Mouse (Mus musculus) CH12.LX (cell line): Measurements from ENCODE around the gene Mrps12. TPM values are rescaled to one million over a fixed set of nuclear protein-coding genes. Genes with fewer than 3 reads are reported as not detected.

Experiments used
- DNase-seq: peaks from one replicate; pipeline ENCODE4 v3.0.0-alpha.2; 2013; ENCODE audit errors: extremely low read depth
- H3K27ac ChIP-seq: 2 replicates; pipeline ENCODE4 v1.5.1; 2012; ENCODE audit warnings: low read depth, mild to moderate bottlenecking, control low read depth, moderate library complexity; ENCODE audit not compliant: insufficient read depth
- H3K27me3 ChIP-seq: replicated peaks from 2 replicates; pipeline ENCODE3; 2012; ENCODE audit warnings: inconsistent platforms
- H3K36me3 ChIP-seq, 2 experiments: replicated peaks in 1 of 2; 2 replicates each; pipeline versions ENCODE3 to v1.6.1; 2012; ENCODE audit warnings: inconsistent platforms in 1 of 2, low read length in 1 of 2, mild to moderate bottlenecking in 1 of 2, mixed read lengths in 1 of 2, moderate library complexity in 1 of 2; ENCODE audit not compliant: control insufficient read depth in 1 of 2, insufficient read depth in 1 of 2
- H3K4me1 ChIP-seq, 2 experiments: 2 replicates each; pipeline ENCODE4 v1.6.1; 2012; ENCODE audit warnings: inconsistent platforms in 1 of 2, moderate library complexity in 1 of 2; ENCODE audit not compliant: insufficient read depth in 2 of 2, control insufficient read depth in 1 of 2
- H3K4me2 ChIP-seq: 2 replicates; pipeline ENCODE4 v1.6.1; 2012; ENCODE audit warnings: low read depth, mild to moderate bottlenecking, control low read depth; ENCODE audit not compliant: poor library complexity, insufficient read depth, severe bottlenecking
- H3K4me3 ChIP-seq, 3 experiments: fragments of 150-350 bp in 1 of 3; sonication (generic) in 1 of 3; replicated peaks in 1 of 3; 2 replicates each; pipeline versions ENCODE3 to v1.5.1; 2011 to 2012; ENCODE audit warnings: low read depth in 2 of 3, low read length in 2 of 3, mild to moderate bottlenecking in 2 of 3, moderate library complexity in 2 of 3, control low read depth in 1 of 3, improper control_type of control experiment in 1 of 3, inconsistent platforms in 1 of 3, mixed read lengths in 1 of 3; ENCODE audit not compliant: poor library complexity in 1 of 3
- H3K79me2 ChIP-seq: replicated peaks from 2 replicates; pipeline ENCODE4 v1.6.1; 2012; ENCODE audit warnings: mild to moderate bottlenecking, moderate library complexity; ENCODE audit not compliant: control insufficient read depth, poor library complexity, insufficient read depth, severe bottlenecking; ENCODE audit errors: extremely low read depth
- H3K9ac ChIP-seq: 2 replicates; pipeline ENCODE4 v1.6.1; 2012; ENCODE audit warnings: low read depth, mild to moderate bottlenecking, control low read depth, moderate library complexity; ENCODE audit not compliant: insufficient read depth
- H3K9me3 ChIP-seq: replicated peaks from 2 replicates; pipeline ENCODE3; 2012; ENCODE audit warnings: low read length, inconsistent platforms, mixed read lengths
- CHD1 ChIP-seq: IDR thresholded peaks from 2 replicates; pipeline ENCODE4 v1.6.1; 2012; ENCODE audit warnings: low read depth, low read length, improper control_type of control experiment, inconsistent platforms
- CHD2 ChIP-seq: IDR thresholded peaks from 2 replicates; pipeline ENCODE4 v1.6.1; 2011; ENCODE audit warnings: low read length, improper control_type of control experiment
- CTCF ChIP-seq, 2 experiments: IDR thresholded peaks in 1 of 2; conservative IDR thresholded peaks in 1 of 2; 2 replicates each; pipeline ENCODE4 v1.5.1; 2011 to 2012; ENCODE audit warnings: low read depth in 2 of 2, low read length in 2 of 2, improper control_type of control experiment in 1 of 2, inconsistent platforms in 1 of 2, mild to moderate bottlenecking in 1 of 2, moderate library complexity in 1 of 2
- E2F4 ChIP-seq: IDR thresholded peaks from 2 replicates; pipeline ENCODE4 v1.6.1; 2011; ENCODE audit warnings: low read depth, low read length, improper control_type of control experiment; ENCODE audit not compliant: insufficient replicate concordance
- ELF1 ChIP-seq: IDR thresholded peaks from 2 replicates; pipeline ENCODE4 v1.6.1; 2014; ENCODE audit warnings: low read depth, mild to moderate bottlenecking, inconsistent platforms, low read length, improper control_type of control experiment
- EP300 ChIP-seq: IDR thresholded peaks from 2 replicates; pipeline ENCODE4 v1.6.1; 2011; ENCODE audit warnings: low read length, improper control_type of control experiment
- ETS1 ChIP-seq: conservative IDR thresholded peaks from 2 replicates; pipeline ENCODE4 v1.6.1; 2012; ENCODE audit warnings: low read depth, mild to moderate bottlenecking, inconsistent platforms, low read length, improper control_type of control experiment, moderate library complexity
- GABPA ChIP-seq: IDR thresholded peaks from 2 replicates; pipeline ENCODE4 v1.6.1; 2012; ENCODE audit warnings: low read depth, low read length, improper control_type of control experiment, inconsistent platforms; ENCODE audit not compliant: insufficient replicate concordance
- IRF4 ChIP-seq: IDR thresholded peaks from 2 replicates; pipeline ENCODE4 v1.6.1; 2014; ENCODE audit warnings: low read depth, mild to moderate bottlenecking, inconsistent platforms, low read length, improper control_type of control experiment
- JUN ChIP-seq: IDR thresholded peaks from 2 replicates; pipeline ENCODE4 v1.6.1; 2011; ENCODE audit warnings: low read depth, mild to moderate bottlenecking, low read length, improper control_type of control experiment, moderate library complexity; ENCODE audit not compliant: insufficient read depth
- JUND ChIP-seq: conservative IDR thresholded peaks from 2 replicates; pipeline ENCODE4 v1.6.1; 2011; ENCODE audit warnings: low read depth, low read length, improper control_type of control experiment
- KAT2A ChIP-seq: IDR thresholded peaks from 2 replicates; pipeline ENCODE4 v1.6.1; 2012; ENCODE audit warnings: low read length, improper control_type of control experiment, inconsistent platforms; ENCODE audit not compliant: insufficient replicate concordance
- MAFK ChIP-seq: IDR thresholded peaks from 2 replicates; pipeline ENCODE4 v1.6.1; 2011; ENCODE audit warnings: low read length, improper control_type of control experiment; ENCODE audit not compliant: insufficient replicate concordance
- MAX ChIP-seq: IDR thresholded peaks from 2 replicates; pipeline ENCODE4 v1.6.1; 2011; ENCODE audit warnings: low read length, improper control_type of control experiment
- MEF2A ChIP-seq: IDR thresholded peaks from 2 replicates; pipeline ENCODE4 v1.6.1; 2014; ENCODE audit warnings: low read depth, mild to moderate bottlenecking, inconsistent platforms, low read length, improper control_type of control experiment, borderline replicate concordance
- NELFE ChIP-seq: IDR thresholded peaks from 2 replicates; pipeline ENCODE4 v1.6.1; 2011; ENCODE audit warnings: low read depth, low read length, improper control_type of control experiment
- NRF1 ChIP-seq: IDR thresholded peaks from 2 replicates; pipeline ENCODE4 v1.6.1; 2014; ENCODE audit warnings: low read depth, mild to moderate bottlenecking, inconsistent platforms, low read length, improper control_type of control experiment, moderate library complexity
- PAX5 ChIP-seq: IDR thresholded peaks from 2 replicates; pipeline ENCODE4 v1.6.1; 2012; ENCODE audit warnings: low read length, inconsistent platforms, mixed read lengths
- RAD21 ChIP-seq: IDR thresholded peaks from 2 replicates; pipeline ENCODE4 v1.6.1; 2011; ENCODE audit warnings: low read depth, mild to moderate bottlenecking, low read length, improper control_type of control experiment, moderate library complexity
- SIN3A ChIP-seq: IDR thresholded peaks from 2 replicates; pipeline ENCODE4 v1.6.1; 2012; ENCODE audit warnings: low read length, improper control_type of control experiment, inconsistent platforms
- SMC3 ChIP-seq: IDR thresholded peaks from 2 replicates; pipeline ENCODE4 v1.6.1; 2011; ENCODE audit warnings: low read depth, low read length, improper control_type of control experiment
- TBP ChIP-seq: conservative IDR thresholded peaks from 2 replicates; pipeline ENCODE4 v1.6.1; 2011; ENCODE audit warnings: low read depth, low read length, improper control_type of control experiment
- TCF12 ChIP-seq: IDR thresholded peaks from 2 replicates; pipeline ENCODE4 v1.6.1; 2014; ENCODE audit warnings: low read depth, mild to moderate bottlenecking, inconsistent platforms, low read length, improper control_type of control experiment
- USF1 ChIP-seq: IDR thresholded peaks from 2 replicates; pipeline ENCODE4 v1.6.1; 2014; ENCODE audit warnings: low read depth, mild to moderate bottlenecking, inconsistent platforms, low read length, improper control_type of control experiment
- ZNF384 ChIP-seq: IDR thresholded peaks from 2 replicates; pipeline ENCODE4 v1.6.1; 2012; ENCODE audit warnings: low read depth, low read length, improper control_type of control experiment, inconsistent platforms
- dilution Hi-C: fragments of 300-500 bp; cut with MboI; formaldehyde crosslinking; loops from 2 replicates; pipeline ENCODE4 v1.14.3; 2020; ENCODE audit warnings: low sequenced_read_pairs; ENCODE audit not compliant: extremely low pct_unique_long_range_greater_than_20kb, extremely low pct_ligation_motif_present
- in situ Hi-C: fragments of 300-500 bp; cut with MboI; formaldehyde crosslinking; loops from 3 replicates; pipeline ENCODE4 v1.14.3; 2019; ENCODE audit warnings: low sequenced_read_pairs, low pct_ligation_motif_present, low pct_unique_long_range_greater_than_20kb, mixed read lengths
- polyA plus RNA-seq: library from polyadenylated mRNA; unstranded; fragments of >175 nt; gene quantifications from 2 replicates; pipeline ENCODE4 v1.2.1, GENCODE M21; 2012; ENCODE audit warnings: low read depth; ENCODE audit not compliant: insufficient read length
- total RNA-seq, 2 experiments: library from RNA; depleted of rRNA; stranded (reverse); fragments of 300-350 nt in 1 of 2; fragments of >200 nt in 1 of 2; gene quantifications; 2 replicates each; pipeline ENCODE4 v1.2.3; 2012 to 2014

The Mrps12 gene
- total and polyA plus RNA-seq, 3 experiments = 66.0 to 112 (median 91.6) TPM

DNA sequence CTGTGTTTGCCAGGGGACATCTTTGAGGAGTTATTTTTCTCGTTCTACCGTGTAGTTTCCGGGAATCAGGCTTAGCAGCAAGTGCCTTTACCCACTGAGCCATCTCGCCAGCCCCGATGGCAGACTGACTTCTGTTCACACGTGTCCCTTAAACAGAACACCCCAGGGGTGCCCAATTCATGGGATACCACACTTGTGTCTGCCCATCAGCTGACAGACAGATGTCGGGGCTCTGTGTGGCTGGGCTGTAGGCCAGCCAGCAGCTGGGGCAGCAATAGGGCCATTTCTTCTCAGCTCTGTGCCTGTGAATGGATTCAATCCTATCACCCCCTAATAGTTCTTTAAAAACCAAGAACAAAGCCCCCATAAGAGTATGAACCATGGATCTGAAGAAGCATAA lies 33.5 kb upstream of the Mrps12 start:
- dilution Hi-C loops = no loop called here
- TF ChIP-seq ELF1 (no peak), TCF12 (no peak), CHD1 (no peak), SMC3 (no peak), PAX5 (no peak), JUN (no peak), NELFE (no peak), EP300 (no peak), MAX (no peak), RAD21 (no peak), GABPA (no peak), MAFK (no peak), E2F4 (no peak), MEF2A (no peak)

DNA sequence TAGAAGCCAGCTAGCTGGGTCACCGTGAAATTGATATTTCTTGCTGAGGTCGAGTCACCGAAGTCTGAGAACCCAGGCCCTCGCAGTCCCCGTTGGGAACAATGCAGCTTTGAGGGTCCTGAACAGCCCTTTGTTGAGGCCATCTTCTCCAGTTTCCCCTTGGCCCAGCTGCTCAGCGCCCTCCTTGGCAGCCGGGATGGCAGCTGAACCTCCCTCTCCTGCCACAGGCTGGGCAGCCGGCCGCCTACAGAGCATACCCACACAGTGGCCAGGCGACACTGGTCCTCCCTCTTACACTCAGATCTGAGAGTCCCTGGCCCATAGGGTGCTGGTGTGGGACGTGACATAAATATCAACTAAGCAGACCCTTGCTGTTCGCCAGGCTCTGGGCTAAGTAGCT lies 32.5 kb upstream of the Mrps12 start:
- H3K27ac ChIP-seq = no peak overlapping the region
- H3K27me3 ChIP-seq = no peaks in the 10 kb centered on the region
- in situ Hi-C loops (no loop called here), dilution Hi-C loops (no loop called here)
- H3K4me2 ChIP-seq = no peak overlapping the region
- H3K4me1 ChIP-seq = peaks cover 5 to 18% of the 10 kb centered on the region in 2 experiments
- no peaks in the 10 kb centered on the region for H3K79me2 ChIP-seq
- H3K4me3 ChIP-seq = no peak overlapping the region
- no peaks in the 10 kb centered on the region for H3K9me3 ChIP-seq
- no peak for DNase-seq
- peaks cover 38 to 82% of the 10 kb centered on the region in 2 experiments for H3K36me3 ChIP-seq
- no peak overlapping the region for H3K9ac ChIP-seq
- no peak for TF ChIP-seq ETS1
- TF ChIP-seq IRF4 = no peak
- TF ChIP-seq CTCF (conservative IDR thresholded peaks at IDR 0.05 in 1 of 2, IDR thresholded peaks at IDR 0.05 in 1 of 2; ENCODE audit: low read depth in 2 of 2, low read length in 2 of 2) = no peak
- no peak for TF ChIP-seq SIN3A
- TF ChIP-seq JUND = no peak
- TF ChIP-seq CHD2 = no peak
- TF ChIP-seq TBP = no peak
- no peak for TF ChIP-seq ZNF384
- TF ChIP-seq KAT2A = no peak
- no peak for TF ChIP-seq GABPA
- TF ChIP-seq USF1 = no peak
- no peak for TF ChIP-seq NRF1

More for the DNA sequence above, 33.5 kb upstream of the Mrps12 start:
- Histone ChIP-seq H3K27me3 (no peaks in the 10 kb centered on the region), H3K79me2 (no peaks in the 10 kb centered on the region), H3K9ac (no peak overlapping the region), H3K4me3 (no peak overlapping the region), H3K27ac (no peak overlapping the region), H3K36me3 (peaks cover 40 to 85% of the 10 kb centered on the region in 2 experiments), H3K9me3 (no peaks in the 10 kb centered on the region), H3K4me2 (no peak overlapping the region), H3K4me1 (peaks cover 8 to 21% of the 10 kb centered on the region in 2 experiments)
- DNase-seq = no peak
- in situ Hi-C loops = loop anchor here (25.0 kb wide), 1 partner anchor 262 kb away; no protein-coding TSS in a partner anchor
